Mouse (Mus musculus) erythroblast, embryonic 14.5 days (primary cell): ENCODE data around the gene Car10. TPM values are rescaled to one million over a fixed set of nuclear protein-coding genes. Genes with fewer than 3 reads are reported as not detected.

Source experiments
- H3K27me3 ChIP-seq: 2 replicates; pipeline ENCODE4 v1.6.1; 2012; ENCODE audit warnings: inconsistent platforms; ENCODE audit not compliant: control insufficient read depth
- H3K36me3 ChIP-seq: 2 replicates; pipeline ENCODE4 v1.6.1; 2012; ENCODE audit warnings: mild to moderate bottlenecking, inconsistent platforms; ENCODE audit not compliant: control insufficient read depth
- H3K4me1 ChIP-seq: 2 replicates; pipeline ENCODE4 v1.6.1; 2012; ENCODE audit warnings: inconsistent platforms; ENCODE audit not compliant: control insufficient read depth
- H3K4me3 ChIP-seq: replicated peaks from 2 replicates; pipeline ENCODE3; 2012; ENCODE audit warnings: moderate library complexity, mild to moderate bottlenecking, inconsistent platforms
- H3K9me3 ChIP-seq: 2 replicates; pipeline ENCODE4 v1.6.1; 2012; ENCODE audit warnings: low read length, inconsistent platforms, mixed read lengths; ENCODE audit not compliant: control insufficient read depth
- GATA1 ChIP-seq: IDR thresholded peaks from 2 replicates; pipeline ENCODE4 v1.6.1; 2012; ENCODE audit warnings: low read length, inconsistent platforms, mixed read lengths
- TAL1 ChIP-seq: IDR thresholded peaks from 3 replicates; pipeline ENCODE4 v1.6.1; 2012; ENCODE audit warnings: low read length, inconsistent platforms, mixed read lengths
- polyA plus RNA-seq: library from polyadenylated mRNA; stranded (reverse); fragments of >175 nt; gene quantifications from 2 replicates; pipeline ENCODE4 v1.2.3, GENCODE M21; 2012

Car10 gene
- polyA plus RNA-seq, 1 experiment, result not detected

DNA sequence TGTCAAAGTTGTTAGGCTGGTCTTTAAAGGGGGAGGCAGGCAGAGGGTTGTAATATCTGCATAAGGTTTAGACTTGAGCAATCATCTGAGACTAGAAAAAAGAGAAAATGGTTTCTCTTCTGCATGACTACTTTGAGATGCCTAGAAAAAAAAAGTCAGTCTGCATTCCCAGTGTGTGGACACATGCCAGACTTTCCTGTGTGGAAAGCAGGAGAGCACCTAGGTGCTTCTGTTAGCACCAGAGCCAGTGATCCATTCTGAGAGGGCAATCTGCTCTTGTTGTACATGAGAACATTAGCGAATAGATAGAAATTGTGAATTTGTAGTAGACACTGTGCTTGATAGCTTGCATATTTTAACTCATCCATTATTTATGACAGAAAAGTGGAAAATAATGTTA is 40.0 kb downstream of the Car10 start:
- TF ChIP-seq GATA1, result no peak
- no peak for TF ChIP-seq TAL1
- Histone ChIP-seq H3K27me3 (no peaks in the 10 kb centered on the region), H3K4me1 (no peaks in the 10 kb centered on the region), H3K36me3 (no peaks in the 10 kb centered on the region), H3K4me3 (no peak overlapping the region), H3K9me3 (no peaks in the 10 kb centered on the region; the same call in 1 of the 2 replicates)

DNA sequence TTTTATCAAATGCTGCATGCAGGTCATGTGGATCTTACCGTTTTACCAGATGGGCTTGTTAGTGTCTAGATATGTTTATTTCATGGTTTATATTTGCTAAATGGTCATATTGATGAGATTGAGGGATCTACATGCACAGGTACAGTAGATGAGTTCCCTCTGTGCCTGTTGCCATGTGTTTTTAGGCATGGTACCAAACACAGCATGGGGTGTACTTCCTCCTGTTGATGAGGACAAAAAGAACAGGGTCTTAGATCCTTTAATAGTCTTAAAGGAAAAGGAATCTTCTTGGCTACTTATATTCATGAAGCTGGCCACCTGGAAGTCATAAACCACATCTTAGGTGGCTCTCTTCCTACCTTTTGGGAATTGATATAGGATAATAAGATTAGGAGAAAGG is 43.9 kb downstream of the Car10 start:
- TF ChIP-seq TAL1, result no peak
- no peak for TF ChIP-seq GATA1
- H3K4me3 ChIP-seq, result no peak overlapping the region
- no peaks in the 10 kb centered on the region for H3K4me1 ChIP-seq
- H3K36me3 ChIP-seq, result no peaks in the 10 kb centered on the region
- no peaks in the 10 kb centered on the region for H3K27me3 ChIP-seq
- H3K9me3 ChIP-seq, result no peaks in the 10 kb centered on the region; the same call in 1 of the 2 replicates

DNA sequence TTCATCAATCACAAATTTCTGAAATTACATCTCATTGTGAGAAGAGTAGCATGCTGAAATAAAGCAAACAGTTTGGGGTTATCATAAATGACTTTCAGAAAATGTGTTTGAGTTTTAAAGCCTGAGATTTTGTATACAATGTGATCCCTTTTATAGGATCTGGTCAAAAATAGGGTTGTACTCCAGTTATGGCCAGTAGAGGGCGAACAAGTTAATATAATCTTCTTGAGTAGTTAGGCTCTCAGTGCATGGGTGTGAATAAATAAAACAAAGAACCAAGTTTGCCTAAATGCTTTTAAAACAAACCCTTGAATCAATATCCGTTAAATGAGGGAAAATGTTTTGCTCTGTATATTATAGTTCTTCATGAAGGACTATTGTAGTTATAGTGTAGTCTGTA is 46.7 kb downstream of the Car10 start:
- H3K27me3 ChIP-seq, result no peaks in the 10 kb centered on the region
- H3K4me3 ChIP-seq, result no peak overlapping the region
- no peak for TF ChIP-seq TAL1
- TF ChIP-seq GATA1, result no peak
- H3K36me3 ChIP-seq, result no peaks in the 10 kb centered on the region
- H3K9me3 ChIP-seq, result no peaks in the 10 kb centered on the region
- H3K4me1 ChIP-seq, result no peaks in the 10 kb centered on the region

DNA sequence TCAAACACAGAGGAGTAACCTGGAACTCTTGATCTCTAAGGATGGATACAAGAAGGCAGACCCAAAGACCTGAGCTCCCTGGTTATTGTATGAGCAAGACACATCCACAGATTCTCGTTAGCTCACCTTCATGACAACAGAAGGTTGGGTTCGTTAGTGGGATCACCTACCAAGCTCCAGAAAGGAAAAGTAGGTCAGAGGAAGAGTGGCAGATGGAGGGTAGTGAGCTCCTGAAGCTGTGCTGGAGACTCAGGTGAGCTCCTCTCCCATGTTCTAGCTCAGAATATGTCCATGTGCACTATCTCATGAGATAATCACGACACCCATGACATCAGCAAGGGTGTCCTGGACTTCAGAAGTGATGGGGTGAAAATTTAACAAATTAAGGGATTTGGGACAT is 57.1 kb downstream of the Car10 start:
- Histone ChIP-seq H3K4me3 (no peak overlapping the region), H3K36me3 (no peaks in the 10 kb centered on the region), H3K27me3 (no peaks in the 10 kb centered on the region), H3K9me3 (no peaks in the 10 kb centered on the region), H3K4me1 (no peaks in the 10 kb centered on the region)
- TF ChIP-seq GATA1 (no peak), TAL1 (no peak)

DNA sequence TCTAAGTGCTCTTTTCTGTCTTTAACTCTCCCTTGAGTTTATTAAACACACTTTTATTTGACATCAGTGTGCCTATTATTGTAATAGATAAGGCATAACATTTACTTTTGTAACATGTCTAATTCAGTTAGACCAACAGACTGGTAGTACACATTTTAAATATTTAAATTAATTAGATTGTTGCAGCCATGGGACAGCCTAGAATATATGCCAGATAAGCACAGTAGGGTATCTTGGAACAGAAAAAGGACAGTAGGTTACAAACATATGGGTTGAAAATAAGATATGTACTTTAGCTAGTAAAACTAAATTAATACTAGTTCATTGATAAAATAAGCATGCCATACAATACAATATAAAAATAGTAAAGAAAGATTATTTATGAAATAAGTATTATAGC is 74.6 kb downstream of the Car10 start:
- H3K36me3 ChIP-seq, result no peaks in the 10 kb centered on the region
- H3K27me3 ChIP-seq, result no peaks in the 10 kb centered on the region
- TF ChIP-seq TAL1 (no peak), GATA1 (no peak)
- H3K4me1 ChIP-seq, result no peaks in the 10 kb centered on the region
- no peak overlapping the region for H3K4me3 ChIP-seq
- peaks cover 2% of the 10 kb centered on the region; the same call in 1 of the 2 replicates for H3K9me3 ChIP-seq

DNA sequence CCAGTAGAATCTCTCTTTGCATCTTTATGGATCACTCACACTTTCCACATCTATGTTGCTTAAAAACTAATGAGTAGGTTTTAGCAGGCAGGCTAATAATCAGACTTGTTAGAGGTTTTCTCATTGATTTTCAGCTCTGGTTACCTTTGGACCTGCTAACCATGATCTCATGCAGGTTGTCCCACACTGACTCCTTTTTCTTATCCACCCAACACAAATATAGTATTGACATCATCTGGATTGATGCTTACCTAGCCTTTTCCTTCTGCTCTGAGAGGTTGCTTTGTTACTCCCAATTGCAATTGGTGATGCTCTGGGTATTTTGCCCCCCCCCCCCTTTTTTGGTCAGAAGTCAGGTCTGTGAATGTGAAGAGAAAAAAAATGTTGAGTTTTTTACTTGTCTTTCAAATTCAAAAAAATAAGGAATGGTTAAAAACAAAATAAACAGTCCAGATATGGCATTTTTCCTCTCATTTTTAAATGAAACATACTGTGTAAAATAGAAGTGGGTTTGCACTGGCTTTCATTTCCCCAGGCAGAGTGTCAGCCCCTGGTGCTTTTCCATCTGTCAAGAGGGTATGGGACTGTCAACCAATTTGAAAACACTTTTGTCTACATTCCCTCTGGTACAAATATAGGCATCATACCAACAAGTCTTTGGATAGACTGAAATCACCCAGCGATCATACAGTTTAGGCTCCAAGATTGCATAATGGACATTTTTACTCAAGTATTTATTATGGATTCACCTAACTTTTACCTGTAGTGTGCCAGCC is 75.9 kb downstream of the Car10 start:
- Histone ChIP-seq H3K4me1 (no peaks in the 10 kb centered on the region), H3K36me3 (no peaks in the 10 kb centered on the region), H3K9me3 (peaks cover 2% of the 10 kb centered on the region; the same call in 1 of the 2 replicates), H3K27me3 (no peaks in the 10 kb centered on the region), H3K4me3 (no peak overlapping the region)
- TF ChIP-seq TAL1, result no peak
- TF ChIP-seq GATA1, result no peak

DNA sequence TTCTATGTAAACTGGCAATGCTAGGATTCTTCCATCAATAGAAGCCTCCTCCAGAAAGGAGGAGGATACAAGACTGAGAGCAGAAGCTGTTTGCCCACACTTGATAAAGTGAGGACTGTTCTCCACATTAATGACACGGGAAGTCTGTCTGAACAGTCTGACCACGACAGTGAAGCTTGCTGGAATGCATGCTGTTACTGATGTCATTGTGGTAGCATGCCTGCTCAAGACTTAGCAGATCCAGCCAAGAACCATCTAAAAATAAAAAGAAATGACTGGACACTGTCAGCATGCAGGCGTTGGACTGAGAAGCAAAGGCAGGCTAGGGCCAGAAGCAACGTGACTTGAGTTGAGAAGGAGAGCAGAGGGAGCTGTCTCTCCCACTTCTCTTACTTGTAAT is 87.6 kb downstream of the Car10 start:
- Histone ChIP-seq H3K4me1 (no peaks in the 10 kb centered on the region), H3K9me3 (no peaks in the 10 kb centered on the region; the same call in 1 of the 2 replicates), H3K36me3 (no peaks in the 10 kb centered on the region), H3K4me3 (no peak overlapping the region), H3K27me3 (no peaks in the 10 kb centered on the region)
- TF ChIP-seq TAL1, result no peak
- TF ChIP-seq GATA1, result no peak

DNA sequence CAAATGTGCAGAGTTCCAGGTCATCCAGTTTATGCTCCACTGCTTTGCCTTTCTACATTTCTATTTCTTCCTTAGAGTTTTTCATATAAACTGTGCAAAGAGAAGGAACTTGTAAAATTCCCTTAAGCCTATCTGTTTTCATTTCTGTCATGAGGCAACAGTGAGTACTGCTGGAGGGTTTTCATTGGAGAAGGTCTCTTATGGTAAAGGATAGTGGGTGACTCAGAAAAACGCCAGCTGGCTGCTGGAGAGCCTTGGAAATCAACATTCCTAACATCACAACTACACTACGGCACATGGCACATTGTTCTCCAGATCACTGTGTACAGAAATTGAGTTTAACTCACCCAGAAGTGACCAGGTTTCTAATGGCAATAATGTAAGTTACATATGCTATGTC is 88.3 kb downstream of the Car10 start:
- H3K4me3 ChIP-seq, result no peak overlapping the region
- H3K36me3 ChIP-seq, result no peaks in the 10 kb centered on the region

DNA sequence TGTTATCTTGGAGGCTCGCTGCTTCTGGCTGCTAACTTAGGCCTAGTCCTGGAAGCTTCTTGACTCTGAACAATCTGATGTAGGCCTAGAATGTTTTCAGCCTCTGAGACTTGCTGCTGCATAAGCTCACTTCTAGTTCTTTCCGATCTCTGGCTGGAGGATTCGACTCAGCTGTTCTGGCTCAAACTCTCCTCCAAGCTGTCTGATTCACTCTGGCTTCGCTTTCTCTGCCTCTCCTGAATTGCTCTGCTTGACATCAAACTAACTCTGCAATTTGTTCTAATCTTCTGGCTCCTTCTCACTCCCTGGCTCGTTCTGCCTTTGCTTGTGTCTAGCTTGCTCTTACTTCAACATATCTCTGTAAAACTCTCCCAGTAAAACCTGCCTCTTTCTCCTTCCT is 90.8 kb downstream of the Car10 start:
- Histone ChIP-seq H3K4me1 (no peaks in the 10 kb centered on the region), H3K36me3 (no peaks in the 10 kb centered on the region), H3K4me3 (no peak overlapping the region), H3K27me3 (no peaks in the 10 kb centered on the region), H3K9me3 (no peaks in the 10 kb centered on the region; the same call in 1 of the 2 replicates)
- TF ChIP-seq TAL1 (no peak), GATA1 (no peak)

More for the DNA sequence above, 88.3 kb downstream of the Car10 start:
- Histone ChIP-seq H3K9me3 (no peaks in the 10 kb centered on the region; the same call in 1 of the 2 replicates), H3K4me1 (no peaks in the 10 kb centered on the region), H3K27me3 (no peaks in the 10 kb centered on the region)
- TF ChIP-seq TAL1, result no peak
- no peak for TF ChIP-seq GATA1

DNA sequence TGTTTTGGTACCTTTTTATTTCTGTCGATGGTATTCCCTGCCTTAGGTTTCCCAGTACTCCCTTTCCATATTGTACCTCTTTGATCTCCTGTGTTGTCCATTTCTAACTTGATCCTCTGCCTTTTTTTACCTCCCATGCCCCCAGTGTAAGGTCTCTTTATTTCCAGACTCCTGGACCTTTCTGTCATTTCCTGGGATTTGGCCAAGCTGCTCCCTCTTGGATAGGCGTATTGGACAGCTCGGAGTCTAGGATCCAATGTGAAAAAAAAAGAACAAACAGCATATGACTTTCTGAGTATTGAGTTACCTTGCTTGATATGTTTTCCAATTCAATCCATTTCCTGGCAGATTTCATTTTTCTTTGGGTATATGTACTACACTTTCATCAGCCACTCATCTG is 102.2 kb downstream of the Car10 start:
- Histone ChIP-seq H3K9me3 (no peaks in the 10 kb centered on the region; the same call in 1 of the 2 replicates), H3K36me3 (no peaks in the 10 kb centered on the region), H3K4me1 (no peaks in the 10 kb centered on the region), H3K4me3 (no peak overlapping the region), H3K27me3 (no peaks in the 10 kb centered on the region)
- TF ChIP-seq GATA1 (no peak), TAL1 (no peak)
